8 mouse cellular contexts compared by ENCODE assay signal in genomic region chr4:100095685-100096595, GRCm38 (mm10). TPM values are rescaled to one million over a fixed set of nuclear protein-coding genes. Genes with fewer than 3 reads are reported as not detected.
DNase-seq lines count a peak whose midpoint lies in the region; ATAC-seq lines count a peak whose summit lies in the region.

Ror1 (plus strand) TSS chr4:100095791.

- ATAC-seq in erythroblast, adult 5-6 weeks (replicated peaks; ENCODE audit: low FRiP score, poor library complexity, severe bottlenecking) = no peak
- ATAC-seq in embryonic facial prominence, embryonic 14.5 days (ENCODE audit: low read depth) = peak; percentile 92
- ATAC-seq in limb, embryonic 12.5 days (ENCODE audit: insufficient number of reproducible peaks, insufficient read depth, low FRiP score, low TSS enrichment, low read depth) = peak; percentile 90
- ATAC-seq in midbrain, embryonic 14.5 days (ENCODE audit: low FRiP score, low TSS enrichment) = peak; percentile 91

- DNase-seq in embryonic facial prominence, embryonic 14.5 days (ENCODE audit: low spot score) = peak; percentile 92
- peak; percentile 94 for DNase-seq in heart, embryonic 10.5 days (ENCODE audit: low spot score)
- DNase-seq in kidney, adult 9 months = peak; percentile 93
- DNase-seq in midbrain, embryonic 14.5 days = peak; percentile 90
- DNase-seq in spleen, postnatal 10 days (ENCODE audit: low spot score in 2 of 2) = peak; percentile 20 to 67

- H3K4me1 ChIP-seq in erythroblast, embryonic 14.5 days (ENCODE audit: control insufficient read depth) = no peaks in the 10 kb centered on the region
- H3K4me1 ChIP-seq in embryonic facial prominence, embryonic 14.5 days (ENCODE audit: control insufficient read depth, insufficient read depth, low read length) = peaks cover 13% of the 10 kb centered on the region
- H3K4me1 ChIP-seq in heart, embryonic 10.5 days = peaks cover 23% of the 10 kb centered on the region
- peaks cover 13% of the 10 kb centered on the region for H3K4me1 ChIP-seq in limb, embryonic 12.5 days (replicated peaks)
- H3K4me1 ChIP-seq in midbrain, embryonic 14.5 days (ENCODE audit: control insufficient read depth, insufficient read depth, low read length) = 0 out of 2 replicates have a peak, but pooled peaks cover 8% of the 10 kb centered on the region

- H3K27ac ChIP-seq in embryonic facial prominence, embryonic 14.5 days (replicated peaks; ENCODE audit: low read depth, low read length) = peak within 1 kb of the TSS; percentile 93
- peak within 1 kb of the TSS; percentile 90 for H3K27ac ChIP-seq in heart, embryonic 10.5 days
- H3K27ac ChIP-seq in limb, embryonic 12.5 days = peak within 1 kb of the TSS; percentile 75
- peak within 1 kb of the TSS; percentile 49 for H3K27ac ChIP-seq in midbrain, embryonic 14.5 days (replicated peaks; ENCODE audit: low read depth, low read length)

- H3K9me3 ChIP-seq in erythroblast, embryonic 14.5 days (ENCODE audit: control insufficient read depth, low read length) = no peaks in the 10 kb centered on the region
- H3K9me3 ChIP-seq in embryonic facial prominence, embryonic 14.5 days (ENCODE audit: control insufficient read depth, low read length) = no peaks in the 10 kb centered on the region
- H3K9me3 ChIP-seq in heart, embryonic 10.5 days = no peaks in the 10 kb centered on the region
- no peaks in the 10 kb centered on the region for H3K9me3 ChIP-seq in limb, embryonic 12.5 days
- no peaks in the 10 kb centered on the region for H3K9me3 ChIP-seq in midbrain, embryonic 14.5 days (ENCODE audit: control insufficient read depth, low read length)

- peak within 1 kb of the TSS; percentile 42 for H3K4me3 ChIP-seq in erythroblast, embryonic 14.5 days (replicated peaks)
- peak within 1 kb of the TSS; percentile 88 for H3K4me3 ChIP-seq in embryonic facial prominence, embryonic 14.5 days (ENCODE audit: low read depth, low read length)
- peak within 1 kb of the TSS; percentile 86 for H3K4me3 ChIP-seq in heart, embryonic 10.5 days
- H3K4me3 ChIP-seq in limb, embryonic 12.5 days (replicated peaks) = peak within 1 kb of the TSS; percentile 73
- H3K4me3 ChIP-seq in midbrain, embryonic 14.5 days (replicated peaks; ENCODE audit: low read depth, low read length) = peak within 1 kb of the TSS; percentile 63

- peak within 1 kb of the TSS; percentile 77 for H3K4me2 ChIP-seq in embryonic facial prominence, embryonic 14.5 days (ENCODE audit: low read depth, low read length)
- peak within 1 kb of the TSS; percentile 81 for H3K4me2 ChIP-seq in limb, embryonic 12.5 days
- peak within 1 kb of the TSS; percentile 96 for H3K4me2 ChIP-seq in midbrain, embryonic 14.5 days (ENCODE audit: low read length)

- peak within 1 kb of the TSS; percentile 86 for H3K9ac ChIP-seq in embryonic facial prominence, embryonic 14.5 days (ENCODE audit: low read depth, low read length)
- peak within 1 kb of the TSS; percentile 82 for H3K9ac ChIP-seq in limb, embryonic 12.5 days (replicated peaks)
- H3K9ac ChIP-seq in midbrain, embryonic 14.5 days (replicated peaks; ENCODE audit: low read length) = peak within 1 kb of the TSS; percentile 62

- WGBS in embryonic facial prominence, embryonic 14.5 days = 0% methylated on average over 41 of the region's 76 CpGs
- under 1% methylated on average over 76 of the region's 76 CpGs for WGBS in heart, embryonic 10.5 days
- under 1% methylated on average over 76 of the region's 76 CpGs for WGBS in limb, embryonic 12.5 days
- WGBS in midbrain, embryonic 14.5 days = under 1% methylated on average over 76 of the region's 76 CpGs

- peaks cover 40% of the 10 kb centered on the region for H3K27me3 ChIP-seq in erythroblast, embryonic 14.5 days (ENCODE audit: control insufficient read depth)
- H3K27me3 ChIP-seq in embryonic facial prominence, embryonic 14.5 days (replicated peaks; ENCODE audit: control insufficient read depth, insufficient read depth, low read length) = 0 out of 2 replicates have a peak, but pooled peaks cover 5% of the 10 kb centered on the region
- peaks cover 51% of the 10 kb centered on the region for H3K27me3 ChIP-seq in heart, embryonic 10.5 days (ENCODE audit: insufficient read depth, poor library complexity, severe bottlenecking)
- peaks cover 56% of the 10 kb centered on the region for H3K27me3 ChIP-seq in limb, embryonic 12.5 days
- H3K27me3 ChIP-seq in midbrain, embryonic 14.5 days (ENCODE audit: control insufficient read depth, insufficient read depth, low read length) = peaks cover 16% of the 10 kb centered on the region; the same call in 1 of the 2 replicates

- H3K36me3 ChIP-seq in erythroblast, embryonic 14.5 days (ENCODE audit: control insufficient read depth) = no peaks in the 10 kb centered on the region
- H3K36me3 ChIP-seq in embryonic facial prominence, embryonic 14.5 days (ENCODE audit: control insufficient read depth, insufficient read depth, low read length) = no peaks in the 10 kb centered on the region
- H3K36me3 ChIP-seq in heart, embryonic 10.5 days = no peaks in the 10 kb centered on the region
- H3K36me3 ChIP-seq in limb, embryonic 12.5 days = no peaks in the 10 kb centered on the region
- no peaks in the 10 kb centered on the region for H3K36me3 ChIP-seq in midbrain, embryonic 14.5 days (ENCODE audit: control insufficient read depth, insufficient read depth, low read length)

RNA-seq across cellular contexts. Expression of gene Ror1, which starts in this region (rescaled TPM):
- not detected in 2 replicates for polyA plus RNA-seq in erythroblast, embryonic 14.5 days (2012)
- total RNA-seq in erythroblast, adult 5-6 weeks (2015; ENCODE audit: low replicate concordance) = not detected in 2 replicates
- total RNA-seq in erythroblast, adult 5-6 weeks (2017; ENCODE audit: low replicate concordance) = not detected in 2 replicates
- polyA plus RNA-seq in embryonic facial prominence, embryonic 14.5 days (2014; fragmentation: Nextera tagmentation; extraction: Ambion mirVana) = 10.2 and 13.0 TPM in 2 replicates
- 8.2 and 9.3 TPM in 2 replicates for polyA plus RNA-seq in heart, embryonic 10.5 days (2016; fragmentation: Nextera tagmentation; extraction: Ambion mirVana)
- polyA plus RNA-seq in limb, embryonic 12.5 days (2016; fragmentation: Nextera tagmentation; extraction: Ambion mirVana) = 11.2 and 11.5 TPM in 2 replicates
- 0.81 and 1.5 TPM in 2 replicates for polyA plus RNA-seq in midbrain, embryonic 14.5 days (2014; fragmentation: Nextera tagmentation; extraction: Ambion mirVana)

Comparison
In these comparisons a context has a peak if more than half of its experiments do, and no peak if none do; other contexts are left out.
1. DNase-seq: peak in every context shown above with its lines; median percentile 94 in heart, embryonic 10.5 days; 93 in kidney, adult 9 months; 92 in embryonic facial prominence, embryonic 14.5 days; 90 in midbrain, embryonic 14.5 days; 44 in spleen, postnatal 10 days.